Mouse (Mus musculus): ENCODE data around the gene Id2.

Gene Id2

DNA sequence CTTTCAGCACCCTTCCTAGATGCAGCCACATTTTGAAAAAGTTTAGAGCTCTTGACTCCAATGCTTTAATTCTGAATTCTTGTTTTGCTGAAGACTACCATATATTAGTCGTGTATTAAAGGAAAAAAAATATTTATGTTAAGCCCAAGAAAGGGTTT is at the start of gene Id2:
Id2 (minus strand) TSS at position 89 of the 158 bp plus-strand sequence.
- no peak for DNase-seq (ENCODE audit: low spot score in 2 of 2)

- no peak for DNase-seq (ENCODE audit: low spot score in 2 of 2)
Measured at GRCm38 (mm10) chr12:25145344-25145698, 48.4 kb upstream of the Id2 start.

DNA sequence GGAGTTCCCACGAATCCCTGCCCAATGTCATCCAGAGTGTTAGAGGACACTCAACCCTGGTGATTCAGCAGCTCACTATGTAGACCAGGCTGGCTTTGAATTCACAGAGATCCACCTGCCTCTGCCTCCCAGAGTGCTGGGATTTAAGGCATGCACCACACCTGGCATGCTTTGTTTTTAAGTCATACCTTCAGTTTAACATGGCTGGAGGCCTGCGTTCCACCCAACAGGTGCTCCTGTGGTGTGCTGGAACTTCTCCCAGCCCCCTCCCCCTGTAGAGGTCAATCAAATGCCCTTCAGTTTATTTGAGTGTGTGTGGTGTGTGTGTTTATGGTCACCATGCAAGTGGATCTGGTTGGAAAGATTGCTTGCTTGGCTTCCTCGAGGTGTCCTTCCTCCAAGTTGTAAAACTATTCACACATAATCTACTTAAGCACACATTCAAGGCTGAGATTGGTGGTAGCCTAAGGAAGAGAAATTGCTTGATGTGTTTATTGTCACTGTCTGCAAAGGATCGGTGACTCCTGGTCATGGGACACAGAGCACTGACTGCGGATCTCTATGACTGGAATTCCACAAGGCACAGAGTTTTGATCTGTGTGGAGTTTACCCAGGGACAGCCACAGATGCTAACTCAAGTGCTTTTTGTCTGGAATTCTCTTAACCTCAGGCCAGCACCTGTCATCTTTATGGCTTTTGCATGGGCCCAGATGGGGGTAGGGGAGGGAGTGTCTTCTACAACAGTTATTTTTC is 47.8 kb upstream of the Id2 start:
- DNase-seq (ENCODE audit: low spot score in 2 of 2) = no peak

- no peak for DNase-seq (ENCODE audit: low spot score in 2 of 2)
Measured at GRCm38 (mm10) chr12:25143492-25143891, 46.6 kb upstream of the Id2 start.

- DNase-seq (ENCODE audit: low spot score in 2 of 2) = no peak
Measured at GRCm38 (mm10) chr12:25142251-25142650, 45.3 kb upstream of the Id2 start.

DNA sequence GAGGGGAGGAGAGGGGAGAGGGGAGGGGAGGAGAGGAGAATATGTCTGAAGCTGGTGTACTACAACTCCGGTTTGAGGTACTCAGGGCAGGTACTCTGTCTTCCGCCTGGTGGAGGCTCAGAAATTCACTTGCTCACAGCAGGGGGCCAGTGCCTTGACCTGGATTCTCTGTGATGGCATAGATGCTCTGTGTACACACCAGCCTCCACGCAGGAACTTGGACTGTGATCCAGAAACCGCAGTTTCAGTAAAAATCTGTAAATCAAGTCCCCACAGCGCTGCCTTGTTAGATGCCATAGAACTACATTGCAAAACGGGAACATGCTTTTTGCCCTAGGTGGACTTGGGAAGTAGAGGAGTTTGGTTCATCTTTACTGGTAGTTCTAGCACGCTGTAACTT is 44.4 kb upstream of the Id2 start:
- DNase-seq (ENCODE audit: low spot score in 2 of 2) = no peak

DNA sequence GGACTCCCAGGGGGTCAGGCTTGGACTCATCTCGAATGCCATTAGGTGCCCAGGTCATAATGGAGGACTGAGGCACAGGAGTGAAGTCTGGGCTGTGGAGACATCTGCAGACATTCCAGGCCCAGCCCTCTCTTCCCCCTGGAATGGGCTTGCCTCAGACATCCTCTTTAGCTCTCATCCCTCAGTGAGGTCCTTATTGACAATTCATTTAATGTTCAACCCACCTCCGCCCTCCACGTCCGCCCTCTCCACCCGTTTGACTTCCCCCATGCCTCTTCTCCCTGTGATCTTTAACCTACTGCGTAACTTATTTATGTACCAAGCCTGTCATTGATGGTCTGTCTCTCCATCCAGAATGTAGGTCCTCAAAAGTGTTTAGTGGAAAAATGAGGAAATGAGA is 43.2 kb upstream of the Id2 start:
- DNase-seq (ENCODE audit: low spot score in 2 of 2) = no peak

- DNase-seq (ENCODE audit: low spot score in 2 of 2) = no peak
Measured at GRCm38 (mm10) chr12:25138616-25139015, 41.7 kb upstream of the Id2 start.

- DNase-seq (ENCODE audit: low spot score in 2 of 2) = no peak
Measured at GRCm38 (mm10) chr12:25132046-25132445, 35.1 kb upstream of the Id2 start.

GRCm38 (mm10) chr12:25127629-25128028 is 30.7 kb upstream of the Id2 start:
- no peak for DNase-seq (ENCODE audit: low spot score in 2 of 2)

DNA sequence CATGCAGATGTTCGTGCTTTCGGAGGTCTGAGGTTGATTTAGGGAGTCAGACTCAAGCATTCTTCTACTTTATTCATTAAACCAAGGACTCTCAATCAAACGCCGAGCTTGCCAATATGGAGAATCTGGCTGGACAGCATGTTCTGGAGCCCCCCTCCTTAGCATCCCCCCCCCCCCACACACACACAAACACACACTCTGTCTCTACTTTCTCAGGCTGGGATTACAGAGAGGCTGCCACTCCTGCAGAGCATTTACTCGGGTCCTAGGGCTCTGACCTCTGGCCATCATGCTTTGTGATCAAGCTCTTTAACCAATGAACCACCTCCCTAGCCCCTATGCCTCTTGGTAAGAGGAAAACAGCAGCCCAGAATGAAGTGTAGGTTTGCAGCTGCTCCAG is 29.3 kb upstream of the Id2 start:
- DNase-seq (ENCODE audit: low spot score in 2 of 2) = no peak

DNA sequence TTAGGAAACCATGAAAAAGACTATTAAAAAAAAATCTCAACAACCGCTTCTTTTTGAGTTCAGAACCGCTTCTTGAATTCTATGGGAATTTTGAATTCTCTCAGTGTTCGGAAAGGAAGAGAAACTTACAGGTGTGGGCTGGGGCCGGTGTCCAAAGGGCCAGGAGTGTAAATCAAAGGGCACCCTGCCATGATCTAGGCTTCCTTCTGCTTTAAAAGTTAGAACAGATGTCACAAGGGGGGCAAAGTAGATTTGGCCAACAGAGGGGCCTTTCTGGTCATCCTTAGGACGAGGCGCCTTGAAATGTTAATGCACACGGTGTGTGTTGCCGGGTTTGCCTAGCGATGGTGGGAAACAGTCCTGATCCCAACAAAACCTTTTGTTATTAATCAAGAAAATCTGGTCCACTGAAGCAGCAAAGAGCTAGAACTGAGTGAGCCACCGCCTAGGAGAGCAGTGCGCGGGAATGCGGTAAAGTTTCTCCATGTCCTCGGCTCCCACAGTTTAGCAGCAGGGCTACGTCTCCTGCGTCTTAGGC is 28.4 kb upstream of the Id2 start:
- DNase-seq (ENCODE audit: low spot score in 2 of 2) = no peak

DNA sequence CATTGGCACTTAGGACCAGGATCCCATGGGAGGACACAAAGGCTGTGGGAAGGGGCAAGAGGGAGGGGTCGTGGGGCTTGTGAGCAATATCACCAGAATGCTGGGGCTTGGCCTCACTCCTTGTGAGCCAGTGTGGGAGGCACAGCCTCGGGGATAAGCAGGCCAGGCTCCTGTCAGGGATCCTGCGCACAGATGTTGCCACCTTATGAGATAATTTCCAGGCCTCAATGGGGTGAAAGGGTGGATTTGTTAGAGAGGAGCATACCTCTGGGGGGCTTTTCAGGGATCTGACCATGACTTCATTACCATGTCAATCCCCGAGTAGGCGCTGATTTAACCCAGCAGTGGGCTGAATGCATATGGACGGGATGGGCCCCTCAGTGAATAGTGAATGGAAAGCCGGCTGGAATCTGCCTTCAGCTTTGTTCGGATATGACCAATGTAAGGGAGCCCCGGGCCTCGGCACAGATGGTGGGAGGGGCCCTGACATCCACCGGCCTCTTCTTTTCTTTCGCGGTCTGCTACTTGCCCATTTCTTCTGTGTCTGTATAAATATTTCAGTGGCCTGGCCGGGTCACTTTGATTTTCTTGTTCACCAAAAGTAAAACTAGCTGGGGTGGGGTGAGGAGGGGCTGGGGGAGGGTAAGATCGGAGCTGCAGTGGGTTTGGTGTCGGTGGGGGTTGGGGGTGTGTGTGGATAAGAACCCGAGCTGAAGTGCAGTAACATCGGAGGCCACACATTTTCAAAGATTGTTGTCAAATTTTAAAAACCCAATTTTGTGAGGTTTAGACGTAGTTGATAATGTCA is 27.7 kb upstream of the Id2 start:
- DNase-seq (ENCODE audit: low spot score in 2 of 2) = no peak

DNA sequence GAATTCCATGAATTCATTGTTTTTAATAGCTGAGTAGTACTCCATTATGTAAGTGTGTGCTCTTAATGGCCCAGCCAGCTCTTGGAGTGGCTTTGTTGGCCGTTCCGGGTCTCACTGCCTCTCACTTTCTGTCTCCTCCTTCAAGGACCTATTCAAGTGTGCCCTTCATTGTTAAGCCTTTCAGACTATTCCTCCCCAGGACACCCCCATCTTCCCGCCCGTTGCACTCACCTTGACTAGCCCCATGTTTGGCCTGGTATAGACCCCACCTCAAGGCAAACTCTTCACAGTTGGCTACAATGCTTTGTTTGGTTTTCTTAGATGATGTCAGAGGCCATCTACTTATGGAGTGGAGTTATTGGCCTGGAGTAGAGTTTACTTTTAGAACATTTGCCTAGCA is 23.8 kb upstream of the Id2 start:
- DNase-seq (ENCODE audit: low spot score in 2 of 2) = no peak

DNA sequence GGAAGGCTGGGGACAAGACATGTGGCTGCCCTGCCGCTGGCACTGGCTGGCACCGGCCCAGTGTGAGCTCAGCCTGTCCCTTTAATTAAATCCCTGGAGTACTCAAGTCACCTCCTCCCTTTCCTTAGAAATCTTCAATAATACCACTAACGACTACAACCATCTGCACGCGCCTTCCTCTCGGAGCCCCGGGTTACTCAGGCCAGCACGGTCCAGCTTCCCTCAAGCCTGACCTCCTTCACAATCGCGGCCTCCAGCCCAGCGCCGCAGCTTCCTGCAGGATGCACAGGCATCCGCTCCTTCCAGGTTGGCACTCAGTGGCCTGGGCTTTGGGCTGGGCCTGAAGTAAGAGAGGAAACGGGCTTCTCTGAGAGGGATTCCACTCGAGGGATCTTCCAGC is 22.3 kb upstream of the Id2 start:
- peak; percentile 4 to 17 for DNase-seq (ENCODE audit: low spot score in 2 of 2)

- no peak for DNase-seq (ENCODE audit: low spot score in 2 of 2)
Measured at GRCm38 (mm10) chr12:25117856-25118511, 21.0 kb upstream of the Id2 start.

DNA sequence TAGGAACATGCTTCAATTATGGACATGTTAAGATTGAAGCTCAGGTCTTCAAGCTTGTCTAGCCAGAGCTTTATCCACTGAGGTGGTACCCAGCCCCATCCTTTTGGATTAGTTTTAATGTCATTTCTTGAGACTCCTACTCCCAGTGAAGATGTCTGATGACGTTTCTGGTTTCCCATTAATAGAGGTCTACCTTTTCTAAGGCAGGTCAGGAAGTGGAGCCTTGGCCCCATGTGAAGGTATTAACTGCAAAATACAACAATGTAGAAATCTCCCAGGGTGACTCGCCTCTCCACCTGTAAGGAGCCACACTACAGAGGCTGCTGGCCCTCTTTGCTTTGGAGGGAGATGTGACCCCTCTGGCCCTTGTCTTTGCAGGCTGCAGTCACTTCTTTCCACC is 19.2 kb upstream of the Id2 start:
- DNase-seq (ENCODE audit: low spot score in 2 of 2) = no peak

DNA sequence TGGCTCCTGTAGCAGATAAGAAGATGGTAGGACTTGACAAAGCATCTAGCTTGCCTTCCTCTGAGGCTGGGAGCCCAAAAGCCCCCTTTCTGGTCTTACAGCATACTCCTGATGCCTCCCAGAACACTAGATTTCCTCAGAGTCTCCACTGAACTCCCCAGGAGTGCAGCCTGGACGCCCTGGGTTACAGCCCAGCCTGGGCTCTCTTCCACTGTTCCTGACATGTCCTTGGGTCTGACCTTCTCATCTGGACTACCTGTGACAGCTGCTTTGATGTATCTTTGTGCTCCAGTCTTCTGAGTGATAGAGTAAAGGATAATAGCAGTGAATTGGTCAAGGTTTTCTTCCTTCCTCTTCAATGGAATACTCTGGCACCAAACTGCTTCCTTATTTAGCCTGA is 17.5 kb upstream of the Id2 start:
- DNase-seq (ENCODE audit: low spot score in 2 of 2) = no peak

DNA sequence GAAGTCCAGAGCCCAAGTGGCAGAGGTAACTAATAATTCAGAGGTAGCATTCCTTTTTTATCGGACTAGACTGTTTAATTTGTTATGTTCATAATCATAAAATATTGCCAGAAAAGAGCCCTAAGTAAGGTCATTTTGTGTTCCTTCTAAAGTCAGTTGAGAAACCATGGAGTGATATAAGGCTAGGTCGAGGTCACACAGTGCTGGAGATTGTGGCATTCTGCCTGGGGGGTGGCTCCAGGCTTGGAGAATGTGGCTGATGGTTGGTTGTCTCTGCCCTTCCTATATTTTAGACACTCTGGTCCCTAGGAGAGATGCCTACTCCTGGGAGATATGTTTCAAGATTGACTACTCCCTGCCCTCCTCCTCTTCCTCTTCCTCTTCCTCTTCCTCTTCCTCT is 16.4 kb upstream of the Id2 start:
- no peak for DNase-seq (ENCODE audit: low spot score in 2 of 2)

DNA sequence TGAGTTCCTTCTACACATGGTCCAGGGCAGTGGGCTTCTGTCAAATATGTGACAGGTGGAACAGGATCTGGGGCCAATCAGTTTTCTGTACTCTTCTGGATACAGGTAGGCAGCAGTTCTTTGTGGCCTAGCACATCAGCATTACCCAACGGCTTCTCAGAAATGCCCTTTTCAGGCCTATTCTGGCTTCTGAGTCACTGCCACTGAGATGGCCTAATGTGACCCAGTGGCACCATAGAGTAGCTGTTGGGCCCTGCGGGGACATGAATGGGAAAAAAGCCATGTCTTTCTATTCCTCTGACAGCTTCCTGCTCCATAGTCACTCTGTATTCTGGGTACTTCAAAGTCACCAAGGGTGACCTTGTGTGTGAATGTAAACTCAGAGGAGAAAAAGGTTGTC is 15.9 kb upstream of the Id2 start:
- no peak for DNase-seq (ENCODE audit: low spot score in 2 of 2)

DNA sequence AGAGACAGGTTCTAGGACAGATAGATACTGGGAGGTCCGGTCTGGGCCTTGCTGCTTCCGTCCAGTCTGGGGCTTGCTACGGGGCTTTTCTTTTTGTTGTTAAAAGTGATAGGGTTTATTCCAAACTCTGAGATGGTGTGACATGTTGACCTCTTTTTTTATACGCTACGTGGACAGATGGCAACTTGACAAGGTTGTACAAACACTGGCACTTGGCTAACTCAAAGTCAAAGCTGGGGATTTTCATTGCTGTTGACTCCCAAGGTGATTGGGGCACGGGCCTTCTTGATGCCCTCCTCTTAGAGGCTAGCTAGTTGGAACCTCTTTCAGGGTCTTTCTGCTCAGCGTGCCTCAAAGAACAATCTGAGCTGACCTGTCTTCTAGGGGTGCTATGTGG is 13.7 kb upstream of the Id2 start:
- DNase-seq (ENCODE audit: low spot score in 2 of 2) = no peak

- no peak for DNase-seq (ENCODE audit: low spot score in 2 of 2)
Measured at GRCm38 (mm10) chr12:25109971-25110681, 13.2 kb upstream of the Id2 start.
